Mouse (Mus musculus): ENCODE measurements around the gene Nkiras2.
A peak's percentile ranks its signal among the peaks of the same experiment; 100 is the strongest.
"Not testable (repeated sequence)": the region's sequence is repeated elsewhere in the genome, so short reads cannot be mapped to it uniquely, and the experiment has no call there.

Gene Nkiras2

GRCm38 (mm10) chr11:100618761-100619484, at the start of gene Nkiras2:
Gene Nkiras2 (plus strand): TSS chr11:100619244.
- peak; percentile 35 to 39 for DNase-seq

GRCm38 (mm10) chr11:100569789-100570188, 49.3 kb upstream of the Nkiras2 start:
- no peak for DNase-seq

GRCm38 (mm10) chr11:100570430-100571201, 48.4 kb upstream of the Nkiras2 start:
- peak; percentile 67 to 82 for DNase-seq

- DNase-seq, result no peak
These were observed 47.9 kb upstream of the Nkiras2 start for GRCm38 (mm10) chr11:100571202-100571567.

- no peak for DNase-seq
These were observed 44.9 kb upstream of the Nkiras2 start for GRCm38 (mm10) chr11:100574188-100574587.

- DNase-seq, result peak; percentile 73 to 76
These were observed 44.1 kb upstream of the Nkiras2 start, which contains the start of gene Cnp for GRCm38 (mm10) chr11:100574708-100575483. Gene Cnp (plus strand): TSS chr11:100574904.

GRCm38 (mm10) chr11:100575484-100575855, 43.6 kb upstream of the Nkiras2 start:
- no peak for DNase-seq

GRCm38 (mm10) chr11:100576256-100576655, 42.8 kb upstream of the Nkiras2 start:
- DNase-seq, result no peak

- no peak for DNase-seq
These were observed 41.0 kb upstream of the Nkiras2 start for GRCm38 (mm10) chr11:100577852-100578599.

GRCm38 (mm10) chr11:100579116-100579799, 39.8 kb upstream of the Nkiras2 start:
- no peak for DNase-seq

GRCm38 (mm10) chr11:100580275-100580674, 38.8 kb upstream of the Nkiras2 start:
- DNase-seq, result no peak

GRCm38 (mm10) chr11:100581756-100582155, 37.3 kb upstream of the Nkiras2 start:
- no peak for DNase-seq

GRCm38 (mm10) chr11:100582413-100582812, 36.6 kb upstream of the Nkiras2 start:
- not testable (repeated sequence) for DNase-seq

- no peak for DNase-seq
These were observed 36.2 kb upstream of the Nkiras2 start for GRCm38 (mm10) chr11:100582836-100583235.

- no peak for DNase-seq
These were observed 34.5 kb upstream of the Nkiras2 start for GRCm38 (mm10) chr11:100584561-100584961.

- DNase-seq, result no peak
These were observed 33.9 kb upstream of the Nkiras2 start for GRCm38 (mm10) chr11:100585148-100585547.

GRCm38 (mm10) chr11:100588462-100588861, 30.6 kb upstream of the Nkiras2 start:
- no peak for DNase-seq

- no peak for DNase-seq
These were observed 26.5 kb upstream of the Nkiras2 start for GRCm38 (mm10) chr11:100592346-100593046.

GRCm38 (mm10) chr11:100594608-100595007, 24.4 kb upstream of the Nkiras2 start:
- no peak for DNase-seq

GRCm38 (mm10) chr11:100595533-100595932, 23.5 kb upstream of the Nkiras2 start:
- DNase-seq, result no peak

- no peak for DNase-seq
These were observed 21.0 kb upstream of the Nkiras2 start for GRCm38 (mm10) chr11:100598074-100598473.
